Mouse (Mus musculus): Measurements from ENCODE around the gene Bach2. TPM values are rescaled to one million over a fixed set of nuclear protein-coding genes. Genes with fewer than 3 reads are reported as not detected.

Bach2 gene
- polyA plus RNA-seq, 1 experiment from 2014 or later, result 8.8 TPM

DNA sequence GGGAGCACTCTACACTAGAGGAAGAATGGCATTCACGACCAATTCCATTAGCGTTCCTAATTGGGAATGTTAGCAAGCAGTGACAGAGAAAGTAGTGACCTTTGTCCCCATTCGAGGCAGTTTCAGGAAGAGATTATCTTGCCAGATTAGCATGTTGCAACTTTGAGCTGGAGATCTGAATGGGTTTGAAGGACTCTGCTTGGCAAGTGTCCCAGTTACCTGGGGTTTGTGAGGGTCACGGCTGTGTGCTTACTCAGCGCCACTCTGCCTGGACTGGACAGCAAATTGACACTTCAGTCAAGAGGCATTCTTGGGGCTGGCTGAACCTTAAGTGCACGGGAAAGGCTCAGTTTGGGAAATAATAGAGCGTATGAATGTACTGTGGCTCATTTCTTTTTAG, 8.2 kb downstream of the Bach2 start:
- H3K9me3 ChIP-seq, result no peaks in the 10 kb centered on the region
- peaks cover 93% of the 10 kb centered on the region for H3K4me1 ChIP-seq
- no peak overlapping the region for H3K4me3 ChIP-seq
- DNase-seq (ENCODE audit: low spot score), result no peak
- no peak overlapping the region for H3K27ac ChIP-seq
- 14% methylated on average over 7 of the region's 7 CpGs for WGBS
- no peaks in the 10 kb centered on the region for H3K27me3 ChIP-seq (ENCODE audit: insufficient read depth, poor library complexity, severe bottlenecking)
- no peaks in the 10 kb centered on the region for H3K36me3 ChIP-seq

DNA sequence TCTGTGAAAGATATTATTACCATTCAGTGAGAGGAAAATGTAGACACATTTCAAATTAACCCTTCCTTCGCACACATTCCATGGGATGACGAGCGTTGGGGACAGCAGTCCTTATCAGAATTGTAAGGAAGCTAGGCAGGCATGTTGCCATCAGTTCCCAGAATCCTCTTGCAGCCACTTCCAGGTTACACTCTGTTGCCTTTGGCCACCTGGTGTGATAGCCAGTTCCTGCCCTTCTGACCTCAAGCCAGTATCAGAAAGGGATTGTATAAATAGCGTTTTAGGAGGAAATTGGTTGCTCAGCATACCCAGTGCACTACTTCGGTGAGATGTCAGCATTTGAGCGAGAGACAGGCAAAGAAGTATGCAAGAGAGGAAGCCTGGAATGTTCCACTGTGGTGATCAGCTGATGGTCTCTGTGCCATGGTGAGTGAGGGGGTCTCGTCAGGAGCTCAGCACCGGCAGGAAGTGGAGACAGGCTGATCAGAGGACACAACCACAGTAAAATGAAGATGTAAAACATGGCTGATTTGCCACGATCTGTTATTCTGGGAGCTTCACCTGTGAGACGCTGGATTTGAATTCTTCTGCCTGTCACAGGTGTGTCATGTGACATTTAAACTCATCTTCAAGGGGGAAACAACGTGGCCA, 9.0 kb downstream of the Bach2 start:
- Histone ChIP-seq H3K9me3 (no peaks in the 10 kb centered on the region), H3K4me1 (peaks cover 93% of the 10 kb centered on the region), H3K27ac (0 out of 2 replicates have a peak overlapping the region, but pooled peaks have one; percentile 22), H3K36me3 (no peaks in the 10 kb centered on the region), H3K27me3 (ENCODE audit: insufficient read depth, poor library complexity, severe bottlenecking) (no peaks in the 10 kb centered on the region), H3K4me3 (peak overlapping the region; percentile 25; the same call in 1 of the 2 replicates)
- DNase-seq (ENCODE audit: low spot score), result no peak
- 43% methylated on average over 11 of the region's 11 CpGs for WGBS

DNA sequence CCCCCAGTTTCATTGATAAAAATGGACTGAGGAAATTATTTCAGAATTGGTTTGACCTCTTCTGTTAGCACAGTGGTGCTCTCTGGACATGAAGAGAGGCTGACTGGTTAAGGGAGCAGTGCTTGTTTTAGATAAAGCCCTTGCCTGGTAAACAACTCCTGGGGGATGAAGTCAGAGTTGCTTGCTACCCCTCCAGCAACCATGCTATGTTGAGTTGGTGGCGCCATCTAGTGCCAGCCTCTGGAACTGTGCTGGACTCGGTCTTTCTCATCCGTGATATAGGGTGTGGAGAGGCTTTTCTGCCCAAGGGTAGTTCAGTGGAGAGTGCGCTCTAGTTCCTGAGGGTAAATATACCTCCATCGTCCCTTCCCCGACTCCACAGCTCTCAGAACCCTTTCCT, 9.6 kb downstream of the Bach2 start:
- H3K27me3 ChIP-seq (ENCODE audit: insufficient read depth, poor library complexity, severe bottlenecking), result no peaks in the 10 kb centered on the region
- H3K4me3 ChIP-seq, result no peak overlapping the region
- peak overlapping the region; percentile 42; the same call in 1 of the 2 replicates for H3K27ac ChIP-seq
- DNase-seq (ENCODE audit: low spot score), result peak; percentile 90
- H3K9me3 ChIP-seq, result no peaks in the 10 kb centered on the region
- no peaks in the 10 kb centered on the region for H3K36me3 ChIP-seq
- H3K4me1 ChIP-seq, result peaks cover 87% of the 10 kb centered on the region
- WGBS, result 15% methylated on average over 6 of the region's 6 CpGs

DNA sequence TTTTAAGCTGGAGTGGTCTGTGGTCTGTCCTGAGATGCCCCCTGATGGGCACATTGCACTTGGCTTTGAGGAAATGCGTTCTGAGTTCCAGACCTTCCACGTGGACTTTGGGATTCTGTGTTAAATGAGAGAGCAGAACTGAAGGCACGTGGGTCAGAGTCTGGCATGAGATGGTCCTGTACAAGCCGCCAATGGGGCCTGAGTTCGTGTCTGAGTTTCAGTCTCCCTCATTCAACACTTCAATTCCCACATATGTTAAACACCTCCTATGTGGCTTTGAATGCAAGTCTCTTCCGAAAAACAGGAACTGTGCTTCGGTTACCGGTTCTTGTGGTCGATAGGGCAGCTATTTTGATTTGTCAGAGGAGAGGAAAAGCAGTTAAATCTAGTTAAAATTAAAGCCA, 10.4 kb downstream of the Bach2 start:
- H3K4me1 ChIP-seq, result peaks cover 80% of the 10 kb centered on the region
- no peak overlapping the region for H3K4me3 ChIP-seq
- H3K27ac ChIP-seq, result peak overlapping the region; percentile 42
- DNase-seq (ENCODE audit: low spot score), result no peak
- H3K9me3 ChIP-seq, result no peaks in the 10 kb centered on the region
- WGBS, result 62% methylated on average over 9 of the region's 9 CpGs
- H3K36me3 ChIP-seq, result 0 out of 2 replicates have a peak, but pooled peaks cover 3% of the 10 kb centered on the region
- no peaks in the 10 kb centered on the region for H3K27me3 ChIP-seq (ENCODE audit: insufficient read depth, poor library complexity, severe bottlenecking)

DNA sequence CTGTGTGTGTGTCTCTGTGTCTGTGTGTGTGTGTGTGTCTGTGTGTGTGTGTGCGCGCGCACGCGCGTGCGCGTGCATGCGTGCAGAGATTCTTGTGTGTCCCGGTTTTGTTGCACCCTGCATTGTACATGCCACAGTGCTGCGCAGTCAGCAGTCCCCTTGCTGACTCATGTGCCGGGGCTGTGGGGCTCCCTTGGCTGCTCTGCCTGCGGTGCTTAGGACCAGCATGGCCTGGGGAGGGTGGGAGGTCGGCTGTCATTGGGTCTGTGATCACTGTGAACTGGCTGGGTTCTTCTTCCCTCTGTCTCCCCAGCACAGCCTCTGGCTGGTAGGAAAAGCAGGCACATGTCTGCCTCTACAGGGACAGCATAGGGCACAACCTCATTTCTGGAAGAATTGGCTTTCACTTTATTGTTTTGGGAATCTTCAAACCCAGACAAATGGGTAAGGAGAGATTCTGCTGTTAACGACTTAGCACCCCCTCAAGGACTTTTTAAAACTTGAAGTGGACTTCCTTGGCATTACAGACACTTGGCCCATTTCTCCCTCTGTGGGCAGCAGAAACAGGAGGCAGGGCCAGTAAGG, 11.2 kb downstream of the Bach2 start:
- Histone ChIP-seq H3K4me1 (peaks cover 74% of the 10 kb centered on the region), H3K36me3 (0 out of 2 replicates have a peak, but pooled peaks cover 3% of the 10 kb centered on the region), H3K9me3 (no peaks in the 10 kb centered on the region), H3K27me3 (ENCODE audit: insufficient read depth, poor library complexity, severe bottlenecking) (no peaks in the 10 kb centered on the region), H3K4me3 (peak overlapping the region; percentile 40), H3K27ac (peak overlapping the region; percentile 89)
- WGBS, result 61% methylated on average over 15 of the region's 15 CpGs
- DNase-seq (ENCODE audit: low spot score), result no peak

DNA sequence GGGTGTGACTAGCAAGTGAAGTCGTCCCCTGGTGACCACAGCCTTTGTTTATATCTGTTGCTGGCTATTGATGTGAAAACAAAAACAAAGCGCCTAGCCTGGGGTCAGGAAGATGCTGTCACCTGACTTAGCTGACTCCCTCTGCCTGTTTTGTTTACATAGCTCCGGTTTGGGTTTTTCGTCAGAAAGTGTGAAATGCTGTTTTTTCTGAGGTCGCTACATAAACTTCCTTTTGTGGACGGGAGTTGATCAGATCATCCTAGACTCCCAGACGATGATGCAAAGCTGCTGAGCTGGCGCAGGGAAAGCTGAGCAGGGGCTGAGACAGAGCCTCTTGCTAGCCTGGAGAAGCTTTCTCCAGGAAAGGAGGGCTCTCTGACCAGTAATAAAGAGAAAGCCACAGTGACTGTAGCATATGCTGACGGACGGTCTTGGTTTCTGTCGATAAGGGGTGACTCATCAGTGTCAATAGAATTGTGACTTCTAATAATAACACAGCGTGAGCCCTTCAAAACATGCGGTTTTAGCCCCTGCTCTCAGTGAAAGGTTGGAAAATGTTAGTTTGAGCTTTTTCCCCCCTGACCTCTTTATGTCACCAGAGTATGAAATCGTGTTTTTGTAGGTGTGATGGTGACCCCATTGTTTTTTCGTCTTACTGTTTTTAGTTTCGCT, 11.9 kb downstream of the Bach2 start:
- no peak for DNase-seq (ENCODE audit: low spot score)
- H3K36me3 ChIP-seq, result 0 out of 2 replicates have a peak, but pooled peaks cover 3% of the 10 kb centered on the region
- H3K4me1 ChIP-seq, result peaks cover 70% of the 10 kb centered on the region
- no peaks in the 10 kb centered on the region for H3K27me3 ChIP-seq (ENCODE audit: insufficient read depth, poor library complexity, severe bottlenecking)
- 6% methylated on average over 16 of the region's 16 CpGs for WGBS
- H3K27ac ChIP-seq, result peak overlapping the region; percentile 89
- H3K4me3 ChIP-seq, result peak overlapping the region; percentile 40
- no peaks in the 10 kb centered on the region for H3K9me3 ChIP-seq

DNA sequence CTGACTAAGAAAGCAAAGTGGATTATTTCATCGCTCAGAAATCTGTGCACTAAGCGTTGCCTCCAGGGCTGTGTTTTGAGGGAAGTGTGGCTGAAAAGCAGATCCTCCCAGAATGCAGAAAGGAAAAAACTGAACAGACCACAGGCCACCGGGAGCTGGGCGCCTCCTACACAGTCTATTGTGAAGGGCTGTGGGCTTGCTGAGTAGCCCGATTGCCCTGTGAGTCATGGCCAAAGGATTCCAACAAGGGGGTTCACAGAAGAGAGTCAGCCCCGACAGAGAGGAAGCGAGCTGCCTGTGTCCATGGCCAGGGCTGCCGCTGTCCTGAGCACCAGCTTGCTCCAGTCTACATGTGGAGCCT, 12.4 kb downstream of the Bach2 start:
- Histone ChIP-seq H3K36me3 (0 out of 2 replicates have a peak, but pooled peaks cover 3% of the 10 kb centered on the region), H3K9me3 (no peaks in the 10 kb centered on the region), H3K4me1 (peaks cover 67% of the 10 kb centered on the region), H3K4me3 (peak overlapping the region; percentile 40), H3K27me3 (ENCODE audit: insufficient read depth, poor library complexity, severe bottlenecking) (no peaks in the 10 kb centered on the region), H3K27ac (peak overlapping the region; percentile 89)
- peak; percentile 84 for DNase-seq (ENCODE audit: low spot score)
- WGBS, result 10% methylated on average over 8 of the region's 8 CpGs

DNA sequence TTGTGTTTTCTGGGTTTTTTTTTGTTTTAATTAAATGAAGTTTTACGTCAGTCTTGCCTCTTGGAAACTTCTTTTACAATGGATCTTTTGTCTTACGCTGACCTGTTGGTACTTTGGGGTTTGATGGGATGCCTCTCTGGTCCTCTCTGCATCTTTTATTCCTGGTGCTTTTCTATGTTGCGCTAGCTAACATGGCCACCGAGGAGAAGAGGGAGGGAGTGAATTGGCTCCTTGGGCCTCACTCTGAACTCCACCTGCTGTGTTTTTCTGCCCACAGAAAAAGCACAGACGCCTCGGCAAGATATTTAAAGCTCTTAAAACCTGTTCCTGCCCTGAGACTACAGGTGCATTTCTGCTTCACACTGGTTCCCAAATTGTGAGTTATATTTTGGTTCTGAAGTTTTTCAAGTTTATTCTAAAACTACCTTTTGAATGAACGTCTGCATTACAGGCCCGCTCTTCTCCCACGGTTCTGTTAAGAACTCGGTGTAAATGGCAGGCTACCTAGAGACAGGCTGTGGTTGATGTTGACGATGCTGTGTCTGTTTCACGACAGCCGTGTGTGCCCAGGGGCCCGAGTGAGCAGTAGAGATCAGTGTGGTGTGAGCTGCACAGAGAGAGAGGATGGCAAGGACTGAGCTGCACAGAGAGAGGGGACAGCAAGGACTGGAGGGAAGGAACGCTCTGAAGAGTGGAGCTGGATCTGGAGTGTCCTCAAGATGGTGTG, 13.5 kb downstream of the Bach2 start:
- Histone ChIP-seq H3K9me3 (no peaks in the 10 kb centered on the region), H3K36me3 (0 out of 2 replicates have a peak, but pooled peaks cover 3% of the 10 kb centered on the region), H3K4me1 (peaks cover 56% of the 10 kb centered on the region), H3K27ac (peak overlapping the region; percentile 52), H3K4me3 (no peak overlapping the region), H3K27me3 (ENCODE audit: insufficient read depth, poor library complexity, severe bottlenecking) (no peaks in the 10 kb centered on the region)
- no peak for DNase-seq (ENCODE audit: low spot score)
- 72% methylated on average over 15 of the region's 15 CpGs for WGBS

DNA sequence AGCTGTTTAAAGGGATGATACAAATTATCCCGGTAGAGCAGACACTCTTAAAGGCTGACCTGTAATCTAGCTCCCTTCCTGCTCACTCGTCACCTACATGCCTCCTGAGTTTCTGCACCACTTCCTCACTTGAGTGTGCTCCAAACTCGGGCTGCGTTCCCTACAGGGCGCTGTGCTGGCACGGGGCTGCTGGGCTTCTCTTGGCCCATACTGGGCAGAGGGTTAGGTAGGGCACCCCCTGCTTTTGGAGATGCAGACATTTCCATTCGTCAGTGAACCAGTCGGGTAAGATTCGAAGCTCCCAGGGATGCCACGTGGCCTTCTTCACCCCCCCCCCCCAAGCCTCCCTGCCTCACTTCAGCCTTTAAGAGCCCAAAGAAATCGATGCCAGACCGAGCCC, 19.1 kb downstream of the Bach2 start:
- no peaks in the 10 kb centered on the region for H3K9me3 ChIP-seq
- no peak for DNase-seq (ENCODE audit: low spot score)
- 0 out of 2 replicates have a peak, but pooled peaks cover 3% of the 10 kb centered on the region for H3K36me3 ChIP-seq
- no peaks in the 10 kb centered on the region for H3K27me3 ChIP-seq (ENCODE audit: insufficient read depth, poor library complexity, severe bottlenecking)
- H3K4me3 ChIP-seq, result no peak overlapping the region
- H3K4me1 ChIP-seq, result peaks cover 30% of the 10 kb centered on the region
- WGBS, result 55% methylated on average over 12 of the region's 12 CpGs
- H3K27ac ChIP-seq, result peak overlapping the region; percentile 67; the same call in 1 of the 2 replicates

DNA sequence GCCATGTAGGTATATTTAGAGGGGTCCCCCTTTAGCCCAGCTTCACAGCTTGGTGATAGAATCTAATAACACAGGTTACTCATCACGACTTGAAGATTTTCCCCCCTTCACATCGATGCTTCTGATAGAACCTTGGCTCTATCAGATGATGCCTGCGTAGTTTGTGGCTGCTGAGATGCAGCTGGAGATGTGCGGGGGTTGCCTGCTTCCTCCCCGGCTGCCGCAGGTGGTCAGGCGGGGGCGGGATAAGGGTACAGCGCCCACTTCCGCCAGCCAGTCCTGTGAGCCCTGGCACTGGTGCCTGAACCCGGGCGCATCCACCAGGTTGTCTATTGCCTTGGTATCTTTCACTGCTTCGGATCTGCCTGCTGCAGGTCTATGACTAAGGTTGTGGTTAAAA, 19.5 kb downstream of the Bach2 start:
- Histone ChIP-seq H3K4me1 (peaks cover 33% of the 10 kb centered on the region), H3K4me3 (no peak overlapping the region), H3K27me3 (ENCODE audit: insufficient read depth, poor library complexity, severe bottlenecking) (no peaks in the 10 kb centered on the region), H3K27ac (no peak overlapping the region), H3K36me3 (0 out of 2 replicates have a peak, but pooled peaks cover 3% of the 10 kb centered on the region), H3K9me3 (no peaks in the 10 kb centered on the region)
- 85% methylated on average over 13 of the region's 13 CpGs for WGBS
- no peak for DNase-seq (ENCODE audit: low spot score)

DNA sequence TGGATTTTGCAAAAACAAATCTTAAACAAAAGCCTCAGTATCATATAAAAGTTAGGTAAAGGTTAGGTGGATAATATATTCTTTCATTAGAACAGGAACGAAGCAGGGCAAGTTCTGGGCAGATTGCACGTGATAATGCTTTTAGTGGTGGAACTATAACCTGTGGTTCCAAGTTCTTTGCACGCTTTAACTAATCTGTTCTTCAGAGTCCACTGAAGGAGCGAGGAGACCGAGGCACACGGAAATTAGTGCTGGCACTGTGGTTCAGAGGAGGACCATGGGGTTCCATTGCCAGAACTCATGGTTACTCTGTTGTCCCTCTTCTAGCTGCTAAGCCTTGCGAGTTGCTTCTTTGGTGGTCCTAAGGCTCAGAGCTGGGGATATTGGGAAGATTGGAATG, 20.0 kb downstream of the Bach2 start:
- Histone ChIP-seq H3K4me3 (no peak overlapping the region), H3K27me3 (ENCODE audit: insufficient read depth, poor library complexity, severe bottlenecking) (no peaks in the 10 kb centered on the region), H3K36me3 (0 out of 2 replicates have a peak, but pooled peaks cover 2% of the 10 kb centered on the region), H3K27ac (no peak overlapping the region), H3K4me1 (peaks cover 38% of the 10 kb centered on the region), H3K9me3 (no peaks in the 10 kb centered on the region)
- DNase-seq (ENCODE audit: low spot score), result no peak
- whole genome bisulfite sequencing, result 90% methylated on average over 7 of the region's 7 CpGs

DNA sequence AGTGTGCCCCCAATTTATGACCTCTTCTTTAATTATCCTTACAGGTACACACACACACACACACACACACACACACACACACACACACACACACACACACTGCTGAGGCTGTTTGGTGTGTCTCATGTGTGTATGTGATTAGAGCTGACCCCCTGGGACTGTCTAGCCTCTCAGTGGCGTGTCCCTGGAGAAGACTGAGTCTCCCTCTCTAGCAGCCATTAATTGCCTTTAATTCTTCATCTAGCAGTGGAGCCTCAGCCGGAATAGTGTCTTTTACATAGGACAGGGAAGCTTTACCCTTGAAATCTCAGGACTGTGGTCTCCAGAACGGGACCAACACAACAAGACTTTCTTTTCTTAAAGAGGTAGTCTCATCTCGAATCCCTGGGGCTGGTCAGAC, 22.3 kb downstream of the Bach2 start:
- WGBS, result 69% methylated on average over 4 of the region's 4 CpGs

More for the DNA sequence above, 22.3 kb downstream of the Bach2 start:
- Histone ChIP-seq H3K4me3 (no peak overlapping the region), H3K9me3 (no peaks in the 10 kb centered on the region), H3K27ac (no peak overlapping the region), H3K27me3 (ENCODE audit: insufficient read depth, poor library complexity, severe bottlenecking) (no peaks in the 10 kb centered on the region), H3K36me3 (no peaks in the 10 kb centered on the region), H3K4me1 (peaks cover 59% of the 10 kb centered on the region)
- DNase-seq (ENCODE audit: low spot score), result no peak
